Mouse (Mus musculus) neural tube, embryonic 15.5 days (tissue): Measurements from ENCODE around the gene Gm17655. TPM values are rescaled to one million over a fixed set of nuclear protein-coding genes. Genes with fewer than 3 reads are reported as not detected.
"Not testable (repeated sequence)": the region's sequence is repeated elsewhere in the genome, so short reads cannot be mapped to it uniquely, and the experiment has no call there.

ENCODE experiments used
- ATAC-seq: fragments of 200-750 bp; cut with Nextera tagmentation; 2 replicates; pipeline ENCODE4 v1.8.0; 2017; ENCODE audit warnings: mild to moderate bottlenecking, moderate TSS enrichment, moderate library complexity; ENCODE audit not compliant: low FRiP score
- H3K27ac ChIP-seq: fragments of 300-500 bp; sonication (generic); replicated peaks from 2 replicates; pipeline ENCODE4 v1.5.1; 2015; ENCODE audit warnings: mild to moderate bottlenecking, inconsistent platforms
- H3K27me3 ChIP-seq: fragments of 300-500 bp; sonication (generic); replicated peaks from 2 replicates; pipeline ENCODE4 v1.6.1; 2015; ENCODE audit warnings: inconsistent platforms
- H3K36me3 ChIP-seq: fragments of 300-500 bp; sonication (generic); 2 replicates; pipeline ENCODE4 v1.6.1; 2015; ENCODE audit warnings: inconsistent platforms
- H3K4me1 ChIP-seq: fragments of 300-500 bp; sonication (generic); 2 replicates; pipeline ENCODE4 v1.6.1; 2015; ENCODE audit warnings: inconsistent platforms
- H3K4me2 ChIP-seq: fragments of 300-500 bp; sonication (generic); 2 replicates; pipeline ENCODE4 v1.6.1; 2015; ENCODE audit warnings: inconsistent platforms, mild to moderate bottlenecking, moderate library complexity
- H3K4me3 ChIP-seq: fragments of 300-500 bp; sonication (generic); replicated peaks from 2 replicates; pipeline ENCODE4 v1.5.1; 2015; ENCODE audit warnings: mild to moderate bottlenecking, inconsistent platforms
- H3K9ac ChIP-seq: fragments of 300-500 bp; sonication (generic); replicated peaks from 2 replicates; pipeline ENCODE4 v1.6.1; 2015; ENCODE audit warnings: mild to moderate bottlenecking, inconsistent platforms
- H3K9me3 ChIP-seq: fragments of 300-500 bp; sonication (generic); replicated peaks from 2 replicates; pipeline ENCODE4 v1.6.1; 2016; ENCODE audit warnings: inconsistent platforms
- WGBS: fragments of 180-500 bp; shearing (Covaris S2); methylation state at CpG from one replicate; pipeline ENCODE4 v1.1.7; 2015; ENCODE audit warnings: mixed read lengths; 5-methylcytosine and 5-hydroxymethylcytosine counted together
- polyA plus RNA-seq: library from polyadenylated mRNA; unstranded; fragments of >200 nt; fragmentation: Nextera tagmentation; extraction: Ambion mirVana; gene quantifications from 2 replicates; pipeline ENCODE4 v1.2.1, GENCODE M21; 2015

The Gm17655 gene
- 3.2 and 4.6 TPM in 2 replicates for polyA plus RNA-seq

GRCm38 (mm10) chr5:110072413-110072812, at the start of gene Gm17655:
Gene Gm17655 (minus strand): TSS chr5:110072513.
- ATAC-seq, H3K4me3 ChIP-seq, H3K4me1 ChIP-seq, H3K27me3 ChIP-seq, H3K36me3 ChIP-seq, H3K27ac ChIP-seq, H3K9ac ChIP-seq, H3K4me2 ChIP-seq: not testable (repeated sequence)
- peaks cover 26% of the 10 kb centered on the region for H3K9me3 ChIP-seq
- WGBS: 92% methylated on average over 2 of the region's 2 CpGs

GRCm38 (mm10) chr5:110109991-110110441, 37.7 kb upstream of the Gm17655 start, which contains the start of gene Zfp605:
Gene Zfp605 (plus strand): TSS chr5:110110092.
- peak; percentile 64 for ATAC-seq
- peak within 1 kb of the TSS; percentile 98 for H3K27ac ChIP-seq
- peak within 1 kb of the TSS; percentile 72 for H3K9ac ChIP-seq
- H3K9me3 ChIP-seq: no peaks in the 10 kb centered on the region
- H3K27me3 ChIP-seq: no peaks in the 10 kb centered on the region
- H3K4me1 ChIP-seq: peaks cover 29% of the 10 kb centered on the region
- 2% methylated on average over 12 of the region's 12 CpGs for WGBS
- peak within 1 kb of the TSS; percentile 65 for H3K4me2 ChIP-seq
- H3K4me3 ChIP-seq: peak within 1 kb of the TSS; percentile 70
- peaks cover 37% of the 10 kb centered on the region for H3K36me3 ChIP-seq

GRCm38 (mm10) chr5:110108305-110108628, 36.0 kb upstream of the Gm17655 start:
- H3K9ac ChIP-seq: no peak overlapping the region
- H3K36me3 ChIP-seq: peaks cover 46% of the 10 kb centered on the region
- peak overlapping the region; percentile 93 for H3K4me2 ChIP-seq
- H3K27me3 ChIP-seq: no peaks in the 10 kb centered on the region
- ATAC-seq: no peak
- peak overlapping the region; percentile 78 for H3K4me3 ChIP-seq
- H3K4me1 ChIP-seq: peaks cover 29% of the 10 kb centered on the region
- peak overlapping the region; percentile 98 for H3K27ac ChIP-seq
- WGBS: 0% methylated on average over 7 of the region's 7 CpGs
- H3K9me3 ChIP-seq: no peaks in the 10 kb centered on the region

GRCm38 (mm10) chr5:110107581-110108304, 35.4 kb upstream of the Gm17655 start, which contains the start of gene Gtpbp6:
Gene Gtpbp6 (minus strand): TSS chr5:110108197.
- Histone ChIP-seq H3K4me2 (peak within 1 kb of the TSS; percentile 93), H3K27me3 (no peaks in the 10 kb centered on the region), H3K4me1 (peaks cover 29% of the 10 kb centered on the region), H3K9me3 (no peaks in the 10 kb centered on the region), H3K4me3 (peak within 1 kb of the TSS; percentile 78), H3K9ac (peak within 1 kb of the TSS; percentile 75), H3K36me3 (peaks cover 46% of the 10 kb centered on the region), H3K27ac (peak within 1 kb of the TSS; percentile 98)
- ATAC-seq: peak; percentile 80
- under 1% methylated on average over 71 of the region's 71 CpGs for WGBS

- H3K27ac ChIP-seq: peak overlapping the region; percentile 98
- peak overlapping the region; percentile 78 for H3K4me3 ChIP-seq
- peaks cover 46% of the 10 kb centered on the region for H3K36me3 ChIP-seq
- H3K27me3 ChIP-seq: no peaks in the 10 kb centered on the region
- peak overlapping the region; percentile 93 for H3K4me2 ChIP-seq
- peaks cover 33% of the 10 kb centered on the region for H3K4me1 ChIP-seq
- peak overlapping the region; percentile 75 for H3K9ac ChIP-seq
- 14% methylated on average over 39 of the region's 41 CpGs for WGBS
- peak; percentile 14 for ATAC-seq
- H3K9me3 ChIP-seq: no peaks in the 10 kb centered on the region
These were observed 34.7 kb upstream of the Gm17655 start for GRCm38 (mm10) chr5:110106901-110107564.

GRCm38 (mm10) chr5:110106140-110106871, 34.0 kb upstream of the Gm17655 start:
- Histone ChIP-seq H3K4me2 (peak overlapping the region; percentile 93), H3K9me3 (no peaks in the 10 kb centered on the region), H3K27me3 (no peaks in the 10 kb centered on the region), H3K4me1 (peaks cover 40% of the 10 kb centered on the region), H3K27ac (no peak overlapping the region), H3K36me3 (peaks cover 42% of the 10 kb centered on the region), H3K9ac (peak overlapping the region; percentile 75), H3K4me3 (peak overlapping the region; percentile 78)
- WGBS: 94% methylated on average over 26 of the region's 26 CpGs
- no peak for ATAC-seq

- Histone ChIP-seq H3K9ac (no peak overlapping the region), H3K4me1 (peaks cover 45% of the 10 kb centered on the region), H3K4me2 (no peak overlapping the region), H3K27me3 (no peaks in the 10 kb centered on the region), H3K4me3 (no peak overlapping the region), H3K36me3 (peaks cover 42% of the 10 kb centered on the region), H3K27ac (no peak overlapping the region), H3K9me3 (no peaks in the 10 kb centered on the region)
- no peak for ATAC-seq
- 96% methylated on average over 36 of the region's 36 CpGs for WGBS
These were observed 32.5 kb upstream of the Gm17655 start for GRCm38 (mm10) chr5:110104616-110105380.

GRCm38 (mm10) chr5:110103901-110104615, 31.7 kb upstream of the Gm17655 start:
- WGBS: 97% methylated on average over 27 of the region's 27 CpGs

GRCm38 (mm10) chr5:110102853-110103625, 30.7 kb upstream of the Gm17655 start:
- Histone ChIP-seq H3K27me3 (no peaks in the 10 kb centered on the region), H3K4me2 (no peak overlapping the region), H3K4me1 (peaks cover 41% of the 10 kb centered on the region), H3K36me3 (peaks cover 42% of the 10 kb centered on the region), H3K9ac (no peak overlapping the region), H3K9me3 (no peaks in the 10 kb centered on the region), H3K4me3 (no peak overlapping the region), H3K27ac (no peak overlapping the region)
- WGBS: 94% methylated on average over 19 of the region's 19 CpGs
- no peak for ATAC-seq

More at GRCm38 (mm10) chr5:110103901-110104615, 31.7 kb upstream of the Gm17655 start:
- H3K27me3 ChIP-seq: no peaks in the 10 kb centered on the region
- no peaks in the 10 kb centered on the region for H3K9me3 ChIP-seq
- H3K9ac ChIP-seq: no peak overlapping the region
- H3K4me1 ChIP-seq: peaks cover 45% of the 10 kb centered on the region
- ATAC-seq: no peak
- H3K36me3 ChIP-seq: peaks cover 42% of the 10 kb centered on the region
- H3K27ac ChIP-seq: no peak overlapping the region
- H3K4me3 ChIP-seq: no peak overlapping the region
- no peak overlapping the region for H3K4me2 ChIP-seq

- Histone ChIP-seq H3K27me3 (no peaks in the 10 kb centered on the region), H3K4me3 (no peak overlapping the region), H3K36me3 (peaks cover 42% of the 10 kb centered on the region), H3K9me3 (no peaks in the 10 kb centered on the region), H3K27ac (no peak overlapping the region), H3K4me1 (peaks cover 41% of the 10 kb centered on the region), H3K9ac (no peak overlapping the region), H3K4me2 (peak overlapping the region; percentile 86)
- ATAC-seq: no peak
- 96% methylated on average over 13 of the region's 13 CpGs for WGBS
These were observed 30.1 kb upstream of the Gm17655 start for GRCm38 (mm10) chr5:110102429-110102828.
